Mouse (Mus musculus) large intestine, adult 2 months (tissue): ENCODE measurements around the gene Grk5. TPM values are rescaled to one million over a fixed set of nuclear protein-coding genes. Genes with fewer than 3 reads are reported as not detected.
"Not testable (repeated sequence)": the region's sequence is repeated elsewhere in the genome, so short reads cannot be mapped to it uniquely, and the experiment has no call there.

Experiments used
- DNase-seq: peaks from one replicate; pipeline ENCODE4 v3.0.0-alpha.2; 2012; ENCODE audit warnings: low read depth, low spot score
- WGBS: fragments of 180-500 bp; shearing (Covaris S2); methylation state at CpG from one replicate; pipeline ENCODE4 v1.1.7; 2018; 5-methylcytosine and 5-hydroxymethylcytosine counted together
- polyA plus RNA-seq: library from polyadenylated mRNA; depleted of rRNA; stranded (reverse); fragments of >200 nt; gene quantifications from 2 replicates; pipeline ENCODE4 v1.2.3, GENCODE M21; 2012; rRNA removed

Grk5 gene
- 1.6 and 1.9 TPM in 2 replicates for polyA plus RNA-seq

- under 1% methylated on average over 55 of the region's 55 CpGs for WGBS
- DNase-seq = peak; percentile 81
Observed at GRCm38 (mm10) chr19:60889714-60890315, at the start of gene Grk5. Gene Grk5, plus strand, starts transcription at chr19:60889749.

- no peak for DNase-seq
Observed at GRCm38 (mm10) chr19:60843324-60843723, 46.2 kb upstream of the Grk5 start.

GRCm38 (mm10) chr19:60845731-60846130, 43.8 kb upstream of the Grk5 start:
- no peak for DNase-seq

GRCm38 (mm10) chr19:60860868-60861700, 28.5 kb upstream of the Grk5 start, which contains the start of gene Sfxn4:
Gene Sfxn4, minus strand, starts transcription at chr19:60861479.
- 4% methylated on average over 30 of the region's 30 CpGs for WGBS
- DNase-seq = peak; percentile 60

- WGBS = 91% methylated on average over 4 of the region's 4 CpGs
Observed at GRCm38 (mm10) chr19:60866169-60866568, 23.4 kb upstream of the Grk5 start.

GRCm38 (mm10) chr19:60870489-60870888, 19.1 kb upstream of the Grk5 start:
- WGBS = 72% methylated on average over 1 of the region's 1 CpGs

More at GRCm38 (mm10) chr19:60866169-60866568, 23.4 kb upstream of the Grk5 start:
- DNase-seq = not testable (repeated sequence)

GRCm38 (mm10) chr19:60871366-60871765, 18.2 kb upstream of the Grk5 start:
- no peak for DNase-seq
- 86% methylated on average over 5 of the region's 5 CpGs for WGBS

More at GRCm38 (mm10) chr19:60870489-60870888, 19.1 kb upstream of the Grk5 start:
- DNase-seq = no peak

- WGBS = 53% methylated on average over 1 of the region's 1 CpGs
- no peak for DNase-seq
Observed at GRCm38 (mm10) chr19:60872272-60872671, 17.3 kb upstream of the Grk5 start.

- DNase-seq = no peak
Observed at GRCm38 (mm10) chr19:60873501-60873900, 16.0 kb upstream of the Grk5 start.

GRCm38 (mm10) chr19:60874064-60874694, 15.4 kb upstream of the Grk5 start, which contains the start of gene Prdx3:
Gene Prdx3, minus strand, starts transcription at chr19:60874556.
- WGBS = under 1% methylated on average over 28 of the region's 28 CpGs
- peak; percentile 87 for DNase-seq

More at GRCm38 (mm10) chr19:60873501-60873900, 16.0 kb upstream of the Grk5 start:
- WGBS = under 1% methylated on average over 4 of the region's 4 CpGs

GRCm38 (mm10) chr19:60883129-60883528, 6.4 kb upstream of the Grk5 start:
- 5% methylated on average over 3 of the region's 3 CpGs for WGBS
- peak; percentile 48 for DNase-seq

- DNase-seq = no peak
- 75% methylated on average over 2 of the region's 2 CpGs for WGBS
Observed at GRCm38 (mm10) chr19:60887637-60888036, 1.9 kb upstream of the Grk5 start.

GRCm38 (mm10) chr19:60889101-60889713, 342 bp upstream of the Grk5 start:
- peak; percentile 60 for DNase-seq
- 3% methylated on average over 17 of the region's 17 CpGs for WGBS

GRCm38 (mm10) chr19:60890391-60891122, 1.0 kb downstream of the Grk5 start:
- under 1% methylated on average over 40 of the region's 41 CpGs for WGBS
- no peak for DNase-seq

- WGBS = 19% methylated on average over 4 of the region's 5 CpGs
Observed at GRCm38 (mm10) chr19:60891123-60891470, 1.5 kb downstream of the Grk5 start.

GRCm38 (mm10) chr19:60891934-60892547, 2.5 kb downstream of the Grk5 start:
- 44% methylated on average over 1 of the region's 1 CpGs for WGBS
- peak; percentile 38 for DNase-seq

More at GRCm38 (mm10) chr19:60891123-60891470, 1.5 kb downstream of the Grk5 start:
- no peak for DNase-seq

GRCm38 (mm10) chr19:60895251-60895880, 5.8 kb downstream of the Grk5 start:
- WGBS = 33% methylated on average over 3 of the region's 3 CpGs
- DNase-seq = no peak

- WGBS = 82% methylated on average over 1 of the region's 1 CpGs
- no peak for DNase-seq
Observed at GRCm38 (mm10) chr19:60903139-60903538, 13.6 kb downstream of the Grk5 start.
